Mouse (Mus musculus): Measurements from ENCODE around the gene Gabbr2. TPM values are rescaled to one million over a fixed set of nuclear protein-coding genes. Genes with fewer than 3 reads are reported as not detected.

The Gabbr2 gene
- total and polyA plus RNA-seq, 3 experiments = not detected

GRCm38 (mm10) chr4:46986054-46986453 is 5.6 kb downstream of the Gabbr2 start:
- DNase-seq (ENCODE audit: extremely low read depth) = no peak
- Histone ChIP-seq H3K4me3 (replicated peaks in 1 of 3; ENCODE audit: low read depth in 2 of 3, low read length in 2 of 3, poor library complexity in 1 of 3) (no peak overlapping the region), H3K9ac (ENCODE audit: insufficient read depth, low read depth) (no peak overlapping the region), H3K4me2 (ENCODE audit: insufficient read depth, low read depth, poor library complexity, severe bottlenecking) (no peak overlapping the region), H3K27me3 (replicated peaks) (peaks cover 71% of the 10 kb centered on the region), H3K9me3 (replicated peaks; ENCODE audit: low read length) (peaks cover 15% of the 10 kb centered on the region), H3K36me3 (replicated peaks in 1 of 2; ENCODE audit: control insufficient read depth in 1 of 2, insufficient read depth in 1 of 2, low read length in 1 of 2) (no peaks in the 10 kb centered on the region), H3K4me1 (ENCODE audit: control insufficient read depth in 1 of 2, insufficient read depth in 2 of 2) (no peaks in the 10 kb centered on the region), H3K79me2 (replicated peaks; ENCODE audit: control insufficient read depth, extremely low read depth, insufficient read depth, poor library complexity, severe bottlenecking) (no peaks in the 10 kb centered on the region), H3K27ac (ENCODE audit: insufficient read depth, low read depth) (no peak overlapping the region)
- TF ChIP-seq IRF4 (IDR thresholded peaks at IDR 0.05; ENCODE audit: low read depth, low read length) (no peak), JUN (IDR thresholded peaks at IDR 0.05; ENCODE audit: insufficient read depth, low read depth, low read length) (no peak), ZC3H11A (IDR thresholded peaks at IDR 0.05; ENCODE audit: low read depth, low read length) (no peak), ZMIZ1 (IDR thresholded peaks at IDR 0.05; ENCODE audit: low read depth, low read length) (no peak), MXI1 (IDR thresholded peaks at IDR 0.05; ENCODE audit: low read depth, low read length) (no peak), TCF12 (IDR thresholded peaks at IDR 0.05; ENCODE audit: low read depth, low read length) (no peak), CTCF (conservative IDR thresholded peaks at IDR 0.05 in 1 of 2, IDR thresholded peaks at IDR 0.05 in 1 of 2; ENCODE audit: low read depth in 2 of 2, low read length in 2 of 2) (no peak), UBTF (IDR thresholded peaks at IDR 0.05; ENCODE audit: low read depth, low read length) (no peak)
- in situ Hi-C loops (cut with MboI; ENCODE audit: low pct_ligation_motif_present, low pct_unique_long_range_greater_than_20kb, low sequenced_read_pairs) (no loop called here), dilution Hi-C loops (cut with MboI; ENCODE audit: extremely low pct_ligation_motif_present, extremely low pct_unique_long_range_greater_than_20kb, low sequenced_read_pairs) (no loop called here)

GRCm38 (mm10) chr4:46982912-46983311 is 8.8 kb downstream of the Gabbr2 start:
- H3K9ac ChIP-seq (ENCODE audit: insufficient read depth, low read depth) = no peak overlapping the region
- no peak overlapping the region for H3K4me3 ChIP-seq (replicated peaks in 1 of 3; ENCODE audit: low read depth in 2 of 3, low read length in 2 of 3, poor library complexity in 1 of 3)
- no peaks in the 10 kb centered on the region for H3K36me3 ChIP-seq (replicated peaks in 1 of 2; ENCODE audit: control insufficient read depth in 1 of 2, insufficient read depth in 1 of 2, low read length in 1 of 2)
- in situ Hi-C loops (cut with MboI; ENCODE audit: low pct_ligation_motif_present, low pct_unique_long_range_greater_than_20kb, low sequenced_read_pairs) (no loop called here), dilution Hi-C loops (cut with MboI; ENCODE audit: extremely low pct_ligation_motif_present, extremely low pct_unique_long_range_greater_than_20kb, low sequenced_read_pairs) (no loop called here)
- DNase-seq (ENCODE audit: extremely low read depth) = no peak
- H3K27ac ChIP-seq (ENCODE audit: insufficient read depth, low read depth) = no peak overlapping the region
- no peaks in the 10 kb centered on the region for H3K9me3 ChIP-seq (replicated peaks; ENCODE audit: low read length)
- no peak for TF ChIP-seq RCOR1 (conservative IDR thresholded peaks at IDR 0.05; ENCODE audit: low read depth, low read length)
- no peak for TF ChIP-seq MYC (IDR thresholded peaks at IDR 0.05; ENCODE audit: low read depth, low read length)
- TF ChIP-seq HCFC1 (IDR thresholded peaks at IDR 0.05; ENCODE audit: low read depth, low read length) = no peak
- TF ChIP-seq POLR2A (IDR thresholded peaks at IDR 0.05; ENCODE audit: low read depth, low read length) = no peak
- TF ChIP-seq MAX (IDR thresholded peaks at IDR 0.05; ENCODE audit: low read length) = no peak
- TF ChIP-seq CTCF (conservative IDR thresholded peaks at IDR 0.05 in 1 of 2, IDR thresholded peaks at IDR 0.05 in 1 of 2; ENCODE audit: low read depth in 2 of 2, low read length in 2 of 2) = no peak
- TF ChIP-seq CHD1 (IDR thresholded peaks at IDR 0.05; ENCODE audit: low read depth, low read length) = no peak
- TF ChIP-seq IRF4 (IDR thresholded peaks at IDR 0.05; ENCODE audit: low read depth, low read length) = no peak
- no peak for TF ChIP-seq MXI1 (IDR thresholded peaks at IDR 0.05; ENCODE audit: low read depth, low read length)
- TF ChIP-seq ZC3H11A (IDR thresholded peaks at IDR 0.05; ENCODE audit: low read depth, low read length) = no peak
- TF ChIP-seq MAZ (IDR thresholded peaks at IDR 0.05; ENCODE audit: low read depth, low read length) = no peak
- no peak for TF ChIP-seq GABPA (IDR thresholded peaks at IDR 0.05; ENCODE audit: insufficient replicate concordance, low read depth, low read length)
- no peak for TF ChIP-seq NELFE (IDR thresholded peaks at IDR 0.05; ENCODE audit: low read depth, low read length)
- TF ChIP-seq CHD2 (IDR thresholded peaks at IDR 0.05; ENCODE audit: low read length) = no peak
- TF ChIP-seq USF1 (IDR thresholded peaks at IDR 0.05; ENCODE audit: low read depth, low read length) = no peak
- TF ChIP-seq POLR2AphosphoS2 (IDR thresholded peaks at IDR 0.05; ENCODE audit: low read depth, low read length) = no peak
- no peak for TF ChIP-seq UBTF (IDR thresholded peaks at IDR 0.05; ENCODE audit: low read depth, low read length)
- no peak for TF ChIP-seq ETS1 (conservative IDR thresholded peaks at IDR 0.05; ENCODE audit: low read depth, low read length)
- TF ChIP-seq EP300 (IDR thresholded peaks at IDR 0.05; ENCODE audit: low read length) = no peak
- no peak for TF ChIP-seq SMC3 (IDR thresholded peaks at IDR 0.05; ENCODE audit: low read depth, low read length)
- H3K79me2 ChIP-seq (replicated peaks; ENCODE audit: control insufficient read depth, extremely low read depth, insufficient read depth, poor library complexity, severe bottlenecking) = no peaks in the 10 kb centered on the region
- H3K27me3 ChIP-seq (replicated peaks) = peaks cover 75% of the 10 kb centered on the region
- no peak overlapping the region for H3K4me2 ChIP-seq (ENCODE audit: insufficient read depth, low read depth, poor library complexity, severe bottlenecking)
- H3K4me1 ChIP-seq (ENCODE audit: control insufficient read depth in 1 of 2, insufficient read depth in 2 of 2) = no peaks in the 10 kb centered on the region
